Mouse (Mus musculus): ENCODE measurements at regions not wholly inside any gene's neighbourhood (a gene's known extent, or its start where the extent isn't known, plus 50 kb on each side); places are given as distances from the start of the nearest gene placed in this dataset.
"Not testable (repeated sequence)": the region's sequence is repeated elsewhere in the genome, so short reads cannot be mapped to it uniquely, and the experiment has no call there.

GRCm38 (mm10) chr6:31898609-31899008 lies 151.4 kb upstream of the 1700012A03Rik start:
- no peak for DNase-seq

DNA sequence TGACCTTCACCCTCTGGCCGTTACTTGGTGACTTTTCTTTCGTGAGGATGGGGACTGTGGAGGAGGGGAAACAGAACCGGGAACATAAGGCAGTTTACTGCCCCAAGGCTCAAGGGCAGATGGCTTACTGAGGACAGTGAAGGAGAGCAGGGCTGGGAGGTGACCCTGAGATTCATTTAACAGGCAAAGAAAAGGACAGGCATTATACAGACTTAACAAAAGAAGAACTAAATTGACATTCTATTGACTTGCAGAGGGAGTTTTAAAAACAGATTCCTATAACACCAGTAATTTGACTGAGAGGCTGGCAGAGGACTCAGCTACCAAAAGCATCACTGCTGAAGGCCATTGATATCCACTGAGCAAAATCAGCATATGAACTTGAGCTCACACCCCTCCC lies 153.0 kb upstream of the 1700012A03Rik start:
- no peak for DNase-seq

DNA sequence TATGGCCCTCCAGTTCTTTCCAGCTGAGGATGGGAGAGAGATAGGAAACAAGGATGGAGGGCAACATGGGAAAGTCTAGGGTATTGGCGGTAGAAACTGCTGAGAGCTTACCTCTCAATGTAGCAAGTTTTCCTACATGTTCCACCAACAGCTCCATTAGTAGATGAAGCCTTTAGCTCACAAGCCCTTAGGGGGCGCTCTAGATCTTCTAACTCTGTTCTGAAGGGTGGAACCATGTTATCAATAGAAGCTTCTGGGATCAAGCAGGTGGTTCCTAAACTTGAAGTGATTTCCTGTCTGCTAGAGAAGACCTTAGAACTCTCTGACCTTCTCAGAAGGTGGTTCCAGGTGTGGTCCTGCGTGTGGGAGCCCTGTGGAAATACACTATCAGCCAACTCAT lies 154.2 kb upstream of the 1700012A03Rik start:
- no peak for DNase-seq

- no peak for DNase-seq
Observed at GRCm38 (mm10) chr6:31886931-31887330, 163.1 kb upstream of the 1700012A03Rik start.

- not testable (repeated sequence) for DNase-seq
Observed at GRCm38 (mm10) chr6:31885196-31885595, 164.8 kb upstream of the 1700012A03Rik start.

GRCm38 (mm10) chr6:31883726-31884125 lies 166.3 kb upstream of the 1700012A03Rik start:
- no peak for DNase-seq

GRCm38 (mm10) chr6:31874616-31875015 lies 175.4 kb upstream of the 1700012A03Rik start:
- no peak for DNase-seq

DNA sequence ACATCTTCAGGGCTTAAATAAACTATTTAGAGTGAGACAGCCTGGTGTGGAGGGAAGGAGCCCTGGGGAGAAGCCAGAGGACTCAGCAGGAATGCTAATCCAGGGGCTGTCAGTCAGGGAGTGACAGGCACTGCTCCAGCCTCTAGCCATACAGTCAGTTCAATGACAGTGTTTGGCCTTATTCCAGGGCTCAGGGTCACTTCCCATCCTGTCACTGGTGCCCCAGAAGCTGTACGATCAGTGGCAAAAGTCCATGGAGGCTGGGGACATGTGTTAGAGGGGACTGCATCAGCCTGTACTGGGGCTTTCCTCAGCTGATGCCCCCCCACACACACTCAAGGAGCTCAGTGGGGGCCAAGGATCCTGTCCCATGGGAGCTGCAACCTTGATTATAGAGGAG lies 176.1 kb upstream of the 1700012A03Rik start:
- no peak for DNase-seq

DNA sequence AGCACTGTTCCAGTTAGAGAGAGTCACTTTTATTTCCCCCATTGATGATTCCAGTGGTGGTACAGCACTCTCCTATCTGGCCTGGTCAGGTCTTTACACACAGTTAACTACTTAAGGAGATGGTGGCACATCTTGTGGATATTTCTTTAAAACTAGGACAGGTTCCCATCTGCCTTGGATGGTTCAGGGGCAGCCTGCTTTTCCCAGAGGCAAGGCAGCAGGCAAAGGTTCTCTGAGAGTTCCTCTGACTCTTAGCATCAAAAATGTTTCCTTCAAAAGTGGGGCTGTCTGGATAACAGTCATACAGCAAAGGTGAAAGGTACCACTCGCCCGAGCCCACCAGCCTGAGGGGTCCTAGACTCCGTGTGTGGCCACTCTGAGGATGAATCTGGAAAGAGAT lies 178.3 kb upstream of the 1700012A03Rik start:
- no peak for DNase-seq

DNA sequence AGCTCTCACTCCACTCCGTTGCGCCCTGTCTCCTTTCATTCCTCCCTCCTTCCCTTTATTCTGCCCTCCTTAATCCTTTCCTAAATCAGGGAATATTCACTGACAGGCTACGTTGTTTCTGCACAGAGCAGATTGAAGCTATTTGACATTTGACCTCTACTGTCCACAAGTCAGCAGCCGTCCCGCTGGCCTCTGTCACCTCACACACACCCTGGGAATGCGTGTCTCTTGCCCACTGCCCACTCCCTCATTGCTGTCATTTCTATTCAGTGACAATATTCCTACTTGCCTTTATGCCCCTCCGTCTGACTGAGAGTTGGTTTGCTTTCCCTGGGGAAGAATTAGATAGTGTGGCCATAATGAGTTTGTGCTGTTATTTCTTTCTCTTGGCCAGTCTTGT lies 188.1 kb upstream of the 1700012A03Rik start:
- DNase-seq = no peak

DNA sequence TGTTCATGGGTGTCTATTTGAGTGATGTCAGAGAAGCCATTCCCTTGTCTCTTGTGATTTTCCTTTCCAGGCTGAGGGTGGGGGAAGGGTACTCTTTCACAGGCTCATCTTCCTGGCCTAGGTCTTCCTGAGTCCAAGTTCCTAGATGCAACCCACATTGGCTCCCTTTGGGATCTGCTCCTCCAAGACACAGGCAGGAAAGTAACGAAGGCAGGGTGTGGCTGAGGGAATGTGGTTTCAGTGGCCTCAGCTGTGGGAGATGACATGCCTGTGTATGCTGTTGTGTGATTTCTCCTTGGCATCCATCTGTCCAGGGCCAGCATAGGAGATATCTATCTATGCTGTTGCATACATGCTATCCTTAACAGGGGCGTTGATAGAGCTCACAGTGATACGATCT lies 190.4 kb upstream of the 1700012A03Rik start:
- DNase-seq = no peak

GRCm38 (mm10) chr6:31854261-31854660 lies 195.8 kb upstream of the 1700012A03Rik start:
- no peak for DNase-seq

- no peak for DNase-seq
Observed at GRCm38 (mm10) chr6:31846319-31846718, 203.7 kb upstream of the 1700012A03Rik start.

- DNase-seq = no peak
Observed at GRCm38 (mm10) chr6:31845671-31846070, 204.4 kb upstream of the 1700012A03Rik start.

- no peak for DNase-seq
Observed at GRCm38 (mm10) chr6:31840621-31841020, 209.4 kb upstream of the 1700012A03Rik start.

GRCm38 (mm10) chr6:31838588-31838987 lies 211.5 kb upstream of the 1700012A03Rik start:
- no peak for DNase-seq

GRCm38 (mm10) chr6:31835795-31836194 lies 214.3 kb upstream of the 1700012A03Rik start:
- no peak for DNase-seq

GRCm38 (mm10) chr6:31834503-31834902 lies 215.5 kb upstream of the 1700012A03Rik start:
- no peak for DNase-seq

GRCm38 (mm10) chr6:31830610-31831009 lies 219.4 kb upstream of the 1700012A03Rik start:
- DNase-seq = no peak

DNA sequence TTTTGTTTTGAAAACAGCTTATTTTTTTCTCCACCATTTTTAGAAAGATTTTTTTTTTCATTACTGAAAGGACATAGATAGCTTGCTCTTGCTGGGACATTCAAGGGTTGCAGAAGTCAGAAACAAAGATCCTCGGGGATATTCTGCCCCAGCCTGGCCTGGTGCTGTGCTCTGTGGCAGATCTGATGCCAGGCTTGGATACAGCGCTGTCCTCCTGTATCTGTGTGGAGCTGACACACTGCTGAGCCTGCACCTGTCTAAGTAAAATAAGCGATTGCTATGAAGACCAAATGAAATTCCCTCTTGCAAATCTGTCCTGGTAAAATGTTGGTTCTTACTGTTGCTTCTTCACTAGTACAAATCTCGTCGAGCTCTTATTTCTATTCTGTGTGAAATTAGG lies 226.4 kb upstream of the 1700012A03Rik start:
- DNase-seq = no peak

- DNase-seq = no peak
Observed at GRCm38 (mm10) chr6:31822186-31823085, 227.6 kb upstream of the 1700012A03Rik start.

- no peak for DNase-seq
Observed at GRCm38 (mm10) chr6:31821621-31822020, 228.4 kb upstream of the 1700012A03Rik start.

DNA sequence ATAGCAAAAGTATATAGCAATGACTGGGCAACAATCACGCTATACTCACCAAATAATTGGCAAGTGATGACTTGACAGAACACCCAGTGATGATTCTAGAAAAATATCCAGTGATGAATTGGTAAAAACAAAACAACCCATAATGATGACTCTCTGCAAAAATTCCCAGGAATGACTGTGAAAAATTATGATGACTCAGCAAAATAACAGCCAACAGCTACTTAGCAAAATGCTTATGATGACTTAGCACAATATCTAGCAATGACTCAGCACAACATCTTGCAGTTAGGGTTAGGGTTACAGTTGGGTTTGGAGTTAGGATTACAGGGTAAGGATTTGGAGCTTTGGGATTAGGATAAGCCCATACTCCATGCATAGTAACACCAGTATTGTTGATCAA lies 232.4 kb upstream of the 1700012A03Rik start:
- DNase-seq = no peak

- no peak for DNase-seq
Observed at GRCm38 (mm10) chr6:31811890-31812289, 238.2 kb upstream of the 1700012A03Rik start.

All from gastrocnemius, postnatal 25 days (tissue).